Mouse (Mus musculus) T-cell, adult 66 days (primary cell): Measurements from ENCODE around the gene Asb11. TPM values are rescaled to one million over a fixed set of nuclear protein-coding genes. Genes with fewer than 3 reads are reported as not detected.

ENCODE experiments used
- total RNA-seq, 2 experiments: library from RNA; stranded (reverse); gene quantifications; 3 replicates in 1 of 2; 4 replicates in 1 of 2; pipeline ENCODE4 v1.2.4; 2023

Gene Asb11
- total RNA-seq = under 1 TPM; 0.52 to 0.89 TPM

DNA sequence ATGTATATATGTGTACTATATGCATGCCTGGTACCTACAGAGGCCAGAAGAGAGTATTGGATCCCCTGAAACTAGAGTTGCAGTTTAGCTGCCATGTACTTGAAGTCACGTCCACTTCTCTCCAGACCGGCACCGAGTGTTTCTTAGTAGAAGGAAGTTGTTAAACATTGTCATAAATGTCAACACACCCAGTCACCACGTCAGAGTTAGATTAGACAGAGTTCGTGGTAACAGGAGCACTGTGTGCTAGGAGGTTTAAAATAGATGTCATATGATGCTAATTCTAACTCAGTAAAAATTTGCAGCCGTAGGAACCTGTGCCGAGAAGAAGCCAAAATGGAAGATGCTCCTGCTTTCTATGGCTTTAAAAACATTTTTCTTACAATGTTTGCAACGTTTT is at the start of gene Asb11:
TSS of gene Asb11 (plus strand) at position 286 of the 400 bp plus-strand sequence.

DNA sequence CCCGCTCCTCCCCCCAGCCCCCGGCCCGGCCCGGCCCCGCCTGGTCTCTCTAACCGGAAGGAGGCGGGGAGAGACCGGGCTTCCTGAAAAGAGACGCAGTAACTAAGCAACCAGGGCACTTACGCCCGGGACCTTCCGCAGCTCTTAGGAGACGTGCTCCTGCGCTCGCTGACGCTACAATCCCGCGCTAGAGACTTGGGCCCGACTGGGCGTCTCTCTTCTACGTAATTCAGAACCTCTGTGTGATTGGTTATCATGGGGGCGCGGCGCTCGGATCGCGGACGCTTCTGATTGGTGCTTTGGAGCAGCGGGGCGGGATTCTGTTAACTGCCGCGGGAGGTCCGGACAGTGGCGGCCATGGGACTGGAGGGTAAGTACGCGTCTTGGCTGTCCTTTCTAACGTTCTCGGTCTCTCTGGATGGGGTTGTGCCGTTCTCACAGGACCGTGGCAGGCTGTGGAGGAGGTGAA is 17.3 kb upstream of the Asb11 start, which contains the start of gene Piga:
TSS of gene Piga (plus strand) at position 317 of the 469 bp plus-strand sequence.

GRCm38 (mm10) chrX:164505709-164506498 is 69.1 kb downstream of the Asb11 start, which contains the start of gene Asb9:
Gene Asb9, plus strand, starts transcription at chrX:164506327.

Other genes starting within 250 kb of the Asb11 start
- gene Bmx, start 178.8 kb upstream of the Asb11 start, total RNA-seq = not detected
- gene Pir, start 167.6 kb upstream of the Asb11 start, total RNA-seq = not detected
- gene Vegfd, start 63.6 kb upstream of the Asb11 start, total RNA-seq = not detected
- 10 to 100 TPM; 20.9 to 22.0 TPM for gene Piga, start 17.2 kb upstream of the Asb11 start, total RNA-seq
- not detected for gene Asb9, start 69.3 kb downstream of the Asb11 start, total RNA-seq